Mouse (Mus musculus): ENCODE results near the gene Gne.

DNA sequence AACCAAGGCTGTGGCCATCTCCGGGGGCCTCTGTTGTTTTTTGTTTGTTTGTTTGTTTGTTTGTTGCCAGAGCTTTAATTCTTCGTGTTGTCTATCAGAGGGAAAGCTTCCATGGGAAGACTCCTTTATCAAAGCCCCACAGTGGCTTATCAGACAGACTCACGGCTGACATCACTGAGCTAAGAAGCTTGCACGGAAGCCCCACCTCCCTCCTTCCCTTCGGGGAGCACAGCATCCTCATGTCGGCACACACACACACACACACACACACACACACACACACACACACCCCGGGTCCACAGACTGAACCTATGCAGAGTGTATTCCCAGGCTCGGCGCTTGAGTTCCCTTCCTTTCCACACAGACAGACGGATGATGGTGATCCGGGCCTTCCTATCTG lies 8.4 kb upstream of the Gne start:
- TF ChIP-seq GATA1 (IDR thresholded peaks at IDR 0.05; ENCODE audit: low read length) (no peak; the same call in 1 of the 2 replicates), TAL1 (IDR thresholded peaks at IDR 0.05; ENCODE audit: low read length) (no peak)

Measured in erythroblast, embryonic 14.5 days (primary cell).